Mouse (Mus musculus): ENCODE results near the gene Khdc3. TPM values are rescaled to one million over a fixed set of nuclear protein-coding genes. Genes with fewer than 3 reads are reported as not detected.

The Khdc3 gene
- polyA plus RNA-seq, 1 experiment from 2014 or later = not detected

DNA sequence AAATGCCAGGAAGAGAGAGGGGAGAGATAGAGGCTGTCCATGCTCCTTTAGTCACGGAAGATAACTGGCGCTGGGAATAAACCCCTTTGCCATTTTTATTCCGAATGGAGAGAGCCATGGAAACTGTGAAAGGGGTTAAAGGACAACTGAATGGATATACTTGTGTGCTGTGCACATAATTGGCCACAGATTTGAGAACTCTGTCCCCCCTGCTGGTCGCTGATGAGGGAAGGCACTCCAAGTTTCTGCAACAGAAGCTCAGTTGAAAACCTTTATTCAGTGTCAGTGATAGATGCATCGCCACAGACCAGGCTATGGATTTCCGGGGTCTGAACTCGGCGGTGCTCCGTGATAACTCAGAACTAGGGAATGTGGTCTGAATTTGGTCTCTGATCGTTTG lies 11.5 kb upstream of the Khdc3 start:
- H3K36me3 ChIP-seq (ENCODE audit: control insufficient read depth, insufficient read depth, low read length) = no peaks in the 10 kb centered on the region
- no peak for ATAC-seq (ENCODE audit: low FRiP score, low TSS enrichment)
- H3K9ac ChIP-seq (ENCODE audit: low read depth, low read length) = no peak overlapping the region
- no peak overlapping the region for H3K4me2 ChIP-seq (replicated peaks; ENCODE audit: low read depth, low read length)
- no peaks in the 10 kb centered on the region for H3K27me3 ChIP-seq (ENCODE audit: control insufficient read depth, insufficient read depth, low read length)
- H3K4me1 ChIP-seq (ENCODE audit: control insufficient read depth, insufficient read depth, low read length) = no peaks in the 10 kb centered on the region
- H3K27ac ChIP-seq (ENCODE audit: low read depth, low read length) = no peak overlapping the region
- H3K9me3 ChIP-seq (ENCODE audit: control insufficient read depth, low read length) = no peaks in the 10 kb centered on the region
- no peak overlapping the region for H3K4me3 ChIP-seq (ENCODE audit: low read length)
- WGBS = 86% methylated on average over 10 of the region's 10 CpGs

DNA sequence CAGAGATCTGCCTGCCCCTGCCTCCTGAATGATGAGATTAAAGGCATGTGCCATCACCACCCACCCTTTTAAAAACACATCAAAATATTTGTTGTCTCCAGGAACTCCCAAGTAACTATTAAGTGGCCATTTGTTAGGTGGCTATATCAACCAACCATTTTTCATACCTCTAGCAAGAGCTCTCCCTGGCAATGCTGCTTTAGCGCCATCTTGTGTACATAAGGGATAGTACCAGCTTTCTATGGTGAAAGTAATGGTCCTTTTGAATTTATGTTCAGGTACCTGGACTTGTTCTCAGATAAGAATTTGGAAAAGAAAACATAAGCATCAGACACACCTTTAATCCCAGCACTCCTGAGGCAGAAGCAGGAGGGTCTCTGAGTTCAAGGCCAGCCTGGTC lies 9.9 kb upstream of the Khdc3 start:
- Histone ChIP-seq H3K4me1 (ENCODE audit: control insufficient read depth, insufficient read depth, low read length) (no peaks in the 10 kb centered on the region), H3K9ac (ENCODE audit: low read depth, low read length) (no peak overlapping the region), H3K27me3 (ENCODE audit: control insufficient read depth, insufficient read depth, low read length) (no peaks in the 10 kb centered on the region), H3K4me3 (ENCODE audit: low read length) (no peak overlapping the region), H3K36me3 (ENCODE audit: control insufficient read depth, insufficient read depth, low read length) (no peaks in the 10 kb centered on the region), H3K4me2 (replicated peaks; ENCODE audit: low read depth, low read length) (no peak overlapping the region), H3K9me3 (ENCODE audit: control insufficient read depth, low read length) (no peaks in the 10 kb centered on the region), H3K27ac (ENCODE audit: low read depth, low read length) (no peak overlapping the region)
- ATAC-seq (ENCODE audit: low FRiP score, low TSS enrichment) = no peak; the same call in 1 of the 2 replicates
- 0% methylated on average over 1 of the region's 1 CpGs for WGBS

DNA sequence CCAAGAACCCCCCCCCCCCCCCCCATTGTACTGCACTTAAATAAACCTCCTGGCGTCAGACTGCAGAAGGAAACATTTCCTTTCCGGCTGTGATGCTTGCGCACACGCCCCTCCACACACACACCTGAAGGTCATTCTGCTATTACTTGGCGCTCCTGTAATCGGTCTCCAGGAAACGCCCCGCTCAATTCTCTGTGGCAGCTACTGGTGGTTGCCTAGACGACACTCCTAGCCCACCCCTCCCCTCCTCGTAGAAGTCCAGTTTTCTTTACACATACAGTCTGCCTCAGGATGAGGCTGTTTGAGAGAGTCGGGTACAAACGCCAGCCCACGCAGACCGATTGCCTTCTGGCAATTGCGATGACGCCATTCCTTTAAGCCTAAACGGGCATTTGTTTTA lies 7.1 kb upstream of the Khdc3 start:
- no peak overlapping the region for H3K27ac ChIP-seq (ENCODE audit: low read depth, low read length)
- 40% methylated on average over 17 of the region's 17 CpGs for WGBS
- H3K36me3 ChIP-seq (ENCODE audit: control insufficient read depth, insufficient read depth, low read length) = no peaks in the 10 kb centered on the region
- H3K9ac ChIP-seq (ENCODE audit: low read depth, low read length) = no peak overlapping the region
- no peaks in the 10 kb centered on the region for H3K4me1 ChIP-seq (ENCODE audit: control insufficient read depth, insufficient read depth, low read length)
- H3K4me2 ChIP-seq (replicated peaks; ENCODE audit: low read depth, low read length) = no peak overlapping the region
- ATAC-seq (ENCODE audit: low FRiP score, low TSS enrichment) = peak; percentile 63; the same call in 1 of the 2 replicates
- H3K27me3 ChIP-seq (ENCODE audit: control insufficient read depth, insufficient read depth, low read length) = no peaks in the 10 kb centered on the region
- H3K9me3 ChIP-seq (ENCODE audit: control insufficient read depth, low read length) = no peaks in the 10 kb centered on the region
- no peak overlapping the region for H3K4me3 ChIP-seq (ENCODE audit: low read length)

DNA sequence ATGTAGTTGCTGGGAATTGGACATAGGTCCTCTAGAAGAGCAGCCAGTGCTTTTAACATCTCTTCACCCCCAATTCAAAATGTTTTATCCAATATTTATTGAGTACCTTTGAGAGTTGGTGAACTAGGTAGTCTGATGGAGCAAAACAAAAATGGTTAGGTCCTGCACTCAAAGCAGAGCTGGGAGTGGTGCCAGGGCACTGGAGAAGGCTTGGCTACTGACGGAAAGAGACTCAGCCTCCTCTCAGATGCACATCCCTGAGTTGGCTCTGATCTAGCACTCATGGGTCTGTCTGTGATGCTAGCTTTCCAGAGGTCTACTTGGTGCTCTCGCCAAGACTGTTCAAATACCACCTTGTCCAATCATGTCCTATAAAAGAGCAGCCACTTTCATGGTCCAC lies 3.7 kb upstream of the Khdc3 start:
- H3K9me3 ChIP-seq (ENCODE audit: control insufficient read depth, low read length) = no peaks in the 10 kb centered on the region
- no peak overlapping the region for H3K9ac ChIP-seq (ENCODE audit: low read depth, low read length)
- no peak for ATAC-seq (ENCODE audit: low FRiP score, low TSS enrichment)
- H3K36me3 ChIP-seq (ENCODE audit: control insufficient read depth, insufficient read depth, low read length) = no peaks in the 10 kb centered on the region
- no peaks in the 10 kb centered on the region for H3K4me1 ChIP-seq (ENCODE audit: control insufficient read depth, insufficient read depth, low read length)
- peaks cover 3% of the 10 kb centered on the region; the same call in 1 of the 2 replicates for H3K27me3 ChIP-seq (ENCODE audit: control insufficient read depth, insufficient read depth, low read length)
- no peak overlapping the region for H3K4me2 ChIP-seq (replicated peaks; ENCODE audit: low read depth, low read length)
- 75% methylated on average over 2 of the region's 2 CpGs for WGBS
- H3K4me3 ChIP-seq (ENCODE audit: low read length) = no peak overlapping the region
- H3K27ac ChIP-seq (ENCODE audit: low read depth, low read length) = no peak overlapping the region

DNA sequence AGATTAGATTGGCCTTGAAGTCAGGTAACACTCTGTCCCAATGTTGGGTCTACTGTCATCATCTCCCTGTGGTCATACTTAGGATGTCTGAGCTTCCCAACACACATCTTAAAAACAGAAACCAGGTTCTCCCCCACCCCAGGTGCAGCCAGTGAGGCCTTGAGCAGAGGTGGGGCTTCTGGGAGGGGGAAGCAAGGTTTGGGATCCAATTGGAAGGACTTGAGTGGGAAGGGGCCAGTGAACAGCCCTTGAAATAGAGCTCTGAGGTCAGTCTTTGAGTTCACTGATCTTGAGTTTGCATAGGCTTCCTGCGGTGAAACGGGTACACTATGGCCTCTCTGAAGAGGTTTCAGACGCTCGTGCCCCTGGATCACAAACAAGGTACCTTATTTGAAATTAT lies 545 bp downstream of the Khdc3 start, which contains the start of gene Gm20509:
Gene Gm20509 (plus strand): TSS at position 290 of the 400 bp plus-strand sequence.
- no peak for ATAC-seq (ENCODE audit: low FRiP score, low TSS enrichment)
- Histone ChIP-seq H3K4me2 (replicated peaks; ENCODE audit: low read depth, low read length) (peak within 1 kb of the TSS; percentile 93), H3K36me3 (ENCODE audit: control insufficient read depth, insufficient read depth, low read length) (no peaks in the 10 kb centered on the region), H3K9me3 (ENCODE audit: control insufficient read depth, low read length) (no peaks in the 10 kb centered on the region), H3K27ac (ENCODE audit: low read depth, low read length) (no peak within 1 kb of the TSS), H3K27me3 (ENCODE audit: control insufficient read depth, insufficient read depth, low read length) (peaks cover 15% of the 10 kb centered on the region), H3K4me3 (ENCODE audit: low read length) (peak within 1 kb of the TSS; percentile 45), H3K9ac (ENCODE audit: low read depth, low read length) (peak within 1 kb of the TSS; percentile 59), H3K4me1 (ENCODE audit: control insufficient read depth, insufficient read depth, low read length) (peaks cover 5% of the 10 kb centered on the region; the same call in 1 of the 2 replicates)
- 95% methylated on average over 4 of the region's 4 CpGs for WGBS

DNA sequence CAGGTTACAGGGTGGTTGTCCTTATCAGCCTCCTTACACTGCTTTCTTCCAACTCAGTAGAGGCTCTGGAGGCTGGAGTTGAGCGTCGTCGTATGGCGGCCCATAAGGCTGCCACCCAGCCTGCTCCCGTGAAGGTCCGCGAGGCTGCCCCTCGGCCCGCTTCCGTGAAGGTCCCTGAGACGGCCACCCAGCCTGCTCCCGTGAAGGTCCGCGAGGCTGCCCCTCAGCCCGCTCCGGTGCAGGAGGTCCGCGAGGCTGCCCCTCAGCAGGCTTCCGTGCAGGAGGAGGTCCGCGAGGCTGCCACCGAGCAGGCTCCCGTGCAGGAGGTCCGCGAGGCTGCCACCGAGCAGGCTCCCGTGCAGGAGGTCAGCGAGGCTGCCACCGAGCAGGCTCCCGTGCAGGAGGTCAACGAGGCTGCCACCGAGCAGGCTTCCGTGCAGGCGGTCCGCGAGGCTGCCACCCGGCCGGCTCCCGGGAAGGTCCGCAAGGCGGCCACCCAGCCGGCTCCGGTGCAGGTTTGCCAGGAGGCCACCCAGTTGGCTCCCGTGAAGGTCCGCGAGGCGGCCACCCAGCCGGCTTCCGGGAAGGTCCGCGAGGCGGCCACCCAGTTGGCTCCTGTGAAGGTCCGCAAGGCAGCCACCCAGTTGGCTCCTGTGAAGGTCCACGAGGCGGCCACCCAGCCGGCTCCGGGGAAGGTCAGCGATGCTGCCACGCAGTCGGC lies 1.7 kb downstream of the Khdc3 start:
- Histone ChIP-seq H3K36me3 (ENCODE audit: control insufficient read depth, insufficient read depth, low read length) (no peaks in the 10 kb centered on the region), H3K9ac (ENCODE audit: low read depth, low read length) (peak overlapping the region; percentile 59), H3K27me3 (ENCODE audit: control insufficient read depth, insufficient read depth, low read length) (peaks cover 18% of the 10 kb centered on the region), H3K4me3 (ENCODE audit: low read length) (peak overlapping the region; percentile 45), H3K4me2 (replicated peaks; ENCODE audit: low read depth, low read length) (peak overlapping the region; percentile 93), H3K27ac (ENCODE audit: low read depth, low read length) (no peak overlapping the region), H3K9me3 (ENCODE audit: control insufficient read depth, low read length) (no peaks in the 10 kb centered on the region), H3K4me1 (ENCODE audit: control insufficient read depth, insufficient read depth, low read length) (peaks cover 5% of the 10 kb centered on the region; the same call in 1 of the 2 replicates)
- ATAC-seq (ENCODE audit: low FRiP score, low TSS enrichment) = peak; percentile 58
- WGBS = 4% methylated on average over 55 of the region's 60 CpGs

DNA sequence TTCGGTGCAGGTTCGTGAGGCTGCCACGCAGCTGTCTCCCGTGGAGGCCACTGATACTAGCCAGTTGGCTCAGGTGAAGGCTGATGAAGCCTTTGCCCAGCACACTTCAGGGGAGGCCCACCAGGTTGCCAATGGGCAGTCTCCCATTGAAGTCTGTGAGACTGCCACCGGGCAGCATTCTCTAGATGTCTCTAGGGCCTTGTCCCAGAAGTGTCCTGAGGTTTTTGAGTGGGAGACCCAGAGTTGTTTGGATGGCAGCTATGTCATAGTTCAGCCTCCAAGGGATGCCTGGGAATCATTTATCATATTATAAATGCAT lies 2.2 kb downstream of the Khdc3 start:
- H3K4me2 ChIP-seq (replicated peaks; ENCODE audit: low read depth, low read length) = peak overlapping the region; percentile 93
- peak; percentile 55 for ATAC-seq (ENCODE audit: low FRiP score, low TSS enrichment)
- H3K4me1 ChIP-seq (ENCODE audit: control insufficient read depth, insufficient read depth, low read length) = peaks cover 5% of the 10 kb centered on the region; the same call in 1 of the 2 replicates
- no peak overlapping the region for H3K27ac ChIP-seq (ENCODE audit: low read depth, low read length)
- WGBS = 35% methylated on average over 5 of the region's 5 CpGs
- peaks cover 18% of the 10 kb centered on the region for H3K27me3 ChIP-seq (ENCODE audit: control insufficient read depth, insufficient read depth, low read length)
- no peaks in the 10 kb centered on the region for H3K9me3 ChIP-seq (ENCODE audit: control insufficient read depth, low read length)
- peak overlapping the region; percentile 45 for H3K4me3 ChIP-seq (ENCODE audit: low read length)
- H3K36me3 ChIP-seq (ENCODE audit: control insufficient read depth, insufficient read depth, low read length) = no peaks in the 10 kb centered on the region
- 0 out of 2 replicates have a peak overlapping the region, but pooled peaks have one; percentile 59 for H3K9ac ChIP-seq (ENCODE audit: low read depth, low read length)

DNA sequence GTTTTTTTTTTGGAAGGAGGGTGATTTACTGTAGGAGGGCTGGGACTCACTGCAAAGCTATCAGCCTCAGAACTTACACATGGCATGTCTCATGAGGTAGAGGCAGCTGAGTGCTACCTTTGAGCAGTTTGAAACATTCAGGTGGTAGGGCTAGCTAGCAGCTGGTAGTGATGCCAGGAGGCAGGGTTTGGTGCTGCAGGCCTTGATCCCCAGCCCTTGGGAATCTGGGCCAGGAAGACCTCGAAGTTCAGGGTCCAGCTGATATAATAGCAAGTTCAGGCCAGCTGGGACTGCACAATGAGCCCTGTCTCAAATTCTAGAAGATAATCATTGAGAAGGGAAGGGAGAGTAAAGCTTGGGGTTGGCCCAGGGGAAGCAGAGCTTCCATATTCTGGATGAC lies 3.5 kb downstream of the Khdc3 start:
- ATAC-seq (ENCODE audit: low FRiP score, low TSS enrichment) = no peak
- Histone ChIP-seq H3K9ac (ENCODE audit: low read depth, low read length) (no peak overlapping the region), H3K36me3 (ENCODE audit: control insufficient read depth, insufficient read depth, low read length) (no peaks in the 10 kb centered on the region), H3K27ac (ENCODE audit: low read depth, low read length) (no peak overlapping the region), H3K4me1 (ENCODE audit: control insufficient read depth, insufficient read depth, low read length) (peaks cover 5% of the 10 kb centered on the region; the same call in 1 of the 2 replicates), H3K4me2 (replicated peaks; ENCODE audit: low read depth, low read length) (no peak overlapping the region), H3K4me3 (ENCODE audit: low read length) (no peak overlapping the region), H3K9me3 (ENCODE audit: control insufficient read depth, low read length) (no peaks in the 10 kb centered on the region), H3K27me3 (ENCODE audit: control insufficient read depth, insufficient read depth, low read length) (peaks cover 18% of the 10 kb centered on the region)
- WGBS = 62% methylated on average over 1 of the region's 1 CpGs

DNA sequence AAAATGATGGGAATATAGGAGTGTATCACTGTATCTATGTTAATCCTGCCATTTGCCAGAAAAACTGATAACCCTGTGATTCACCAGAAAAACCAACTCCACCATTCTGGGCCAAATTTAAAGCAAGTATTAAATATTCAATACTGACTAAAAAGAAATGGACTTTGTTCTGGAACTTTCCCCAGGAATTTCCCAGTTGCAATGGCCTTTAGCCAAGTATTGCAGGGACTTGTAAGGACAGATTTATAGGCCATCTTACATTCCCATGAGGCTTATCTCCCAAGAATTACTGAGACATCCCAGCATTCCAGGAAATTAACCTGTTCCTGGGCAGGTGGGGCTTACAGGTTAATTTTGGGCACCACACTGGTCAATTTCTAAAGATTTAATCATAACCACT lies 4.1 kb downstream of the Khdc3 start:
- ATAC-seq (ENCODE audit: low FRiP score, low TSS enrichment) = no peak
- Histone ChIP-seq H3K4me3 (ENCODE audit: low read length) (no peak overlapping the region), H3K4me1 (ENCODE audit: control insufficient read depth, insufficient read depth, low read length) (peaks cover 5% of the 10 kb centered on the region; the same call in 1 of the 2 replicates), H3K27me3 (ENCODE audit: control insufficient read depth, insufficient read depth, low read length) (peaks cover 18% of the 10 kb centered on the region), H3K9ac (ENCODE audit: low read depth, low read length) (no peak overlapping the region), H3K4me2 (replicated peaks; ENCODE audit: low read depth, low read length) (no peak overlapping the region), H3K9me3 (ENCODE audit: control insufficient read depth, low read length) (no peaks in the 10 kb centered on the region), H3K36me3 (ENCODE audit: control insufficient read depth, insufficient read depth, low read length) (no peaks in the 10 kb centered on the region), H3K27ac (ENCODE audit: low read depth, low read length) (no peak overlapping the region)

Data from kidney, embryonic 14.5 days (tissue).